Mouse (Mus musculus) pancreas, adult 10 weeks (tissue): Measurements from ENCODE around the gene Efemp1. TPM values are rescaled to one million over a fixed set of nuclear protein-coding genes. Genes with fewer than 3 reads are reported as not detected.

Source experiments
- polyA plus RNA-seq: library from polyadenylated mRNA; stranded (reverse); fragments of 350-450 nt; fragmentation: Illumina TruSeq; extraction: RNeasy Lipid Tissue Mini Kit (QIAGEN cat#74804); gene quantifications from one replicate; pipeline ENCODE4 v1.2.3, GENCODE M21; 2015; ENCODE audit warnings: low read depth, low replicate concordance; ENCODE audit not compliant: insufficient read depth

Gene Efemp1
- 87.5 TPM for polyA plus RNA-seq

GRCm38 (mm10) chr11:28853102-28853800 lies at the start of gene Efemp1:
Efemp1 (plus strand) TSS chr11:28853204.

